Mouse (Mus musculus): Measurements from ENCODE around the gene Mlip.

DNA sequence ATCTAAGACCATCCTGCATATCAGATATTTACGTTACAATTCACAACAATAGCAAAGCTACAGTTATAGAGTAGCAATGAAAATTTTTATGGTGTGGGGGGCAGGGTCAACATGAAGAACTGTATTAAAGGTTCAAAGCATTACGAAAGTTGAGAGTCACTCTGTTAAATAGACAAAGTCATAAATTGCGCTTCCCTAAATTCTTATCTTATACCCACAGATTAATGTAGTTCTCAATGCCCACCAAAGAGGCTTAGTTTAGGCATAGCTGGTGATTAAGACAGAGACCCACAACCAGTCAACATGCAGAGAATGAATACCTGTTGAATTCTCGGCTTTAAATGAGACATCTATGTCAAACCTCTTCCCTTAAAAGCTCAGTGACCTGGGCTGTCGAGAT lies 47.0 kb upstream of the Mlip start:
- no peak for TF ChIP-seq CTCF (IDR thresholded peaks at IDR 0.05; ENCODE audit: low read depth, low read length)
- TF ChIP-seq POLR2A (IDR thresholded peaks at IDR 0.05; ENCODE audit: borderline replicate concordance, low read depth, low read length), result no peak
